Mouse (Mus musculus) layer of hippocampus, adult 9-10 months (tissue): Measurements from ENCODE around the gene Ipo13.

Source experiments
- DNase-seq: peaks from one replicate; pipeline ENCODE4 v3.0.0; 2022; ENCODE audit warnings: low spot score

Gene Ipo13

GRCm38 (mm10) chr4:117914031-117914430 lies 768 bp downstream of the Ipo13 start:
- no peak for DNase-seq

DNA sequence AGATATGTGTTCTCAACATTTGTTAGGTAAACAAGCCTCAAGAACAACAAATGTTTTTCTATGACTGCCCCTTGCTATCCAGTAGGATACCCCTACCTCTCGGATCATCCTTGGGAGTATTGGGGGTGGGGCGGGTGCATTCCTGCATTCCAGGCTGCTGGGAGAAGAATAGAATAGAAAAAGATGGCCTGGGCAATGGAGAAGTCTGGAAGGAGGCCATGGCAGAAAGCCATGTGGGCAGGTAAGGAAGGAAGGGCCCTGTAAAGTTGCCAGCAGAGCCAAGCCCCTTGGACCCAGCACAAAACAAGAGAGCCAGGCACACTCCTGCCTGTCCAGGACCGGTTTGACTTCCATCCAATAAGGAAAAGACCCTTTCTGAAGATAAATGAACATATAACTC lies 1.4 kb downstream of the Ipo13 start:
- no peak for DNase-seq

DNA sequence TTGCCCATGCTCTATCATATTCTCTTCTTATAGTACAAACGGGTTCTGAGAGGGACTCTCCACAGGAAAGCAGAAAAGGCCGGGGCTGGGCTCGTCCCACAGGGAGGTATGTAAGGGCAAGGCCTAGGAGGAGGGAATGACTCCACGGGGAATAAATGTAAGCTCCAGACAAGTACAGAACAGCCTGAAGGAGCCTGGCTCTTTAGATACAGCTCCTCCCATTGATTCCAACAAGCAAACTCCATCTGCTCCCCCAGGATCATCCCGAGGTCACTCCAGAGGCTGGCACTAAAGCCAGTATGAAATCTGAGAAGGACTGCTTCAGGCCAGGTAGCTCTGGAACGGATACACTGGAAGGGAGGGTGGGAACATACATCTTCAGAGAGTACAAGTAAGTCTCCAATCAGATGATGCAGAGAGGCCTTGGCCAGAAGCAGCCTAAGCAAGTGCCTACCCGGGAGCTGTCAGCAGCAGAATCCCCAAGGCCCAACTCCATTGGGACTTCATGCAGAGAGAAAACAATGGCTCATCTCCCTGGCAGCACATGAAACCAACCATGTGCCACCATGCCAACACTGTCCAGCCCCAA lies 2.0 kb downstream of the Ipo13 start:
- no peak for DNase-seq

DNA sequence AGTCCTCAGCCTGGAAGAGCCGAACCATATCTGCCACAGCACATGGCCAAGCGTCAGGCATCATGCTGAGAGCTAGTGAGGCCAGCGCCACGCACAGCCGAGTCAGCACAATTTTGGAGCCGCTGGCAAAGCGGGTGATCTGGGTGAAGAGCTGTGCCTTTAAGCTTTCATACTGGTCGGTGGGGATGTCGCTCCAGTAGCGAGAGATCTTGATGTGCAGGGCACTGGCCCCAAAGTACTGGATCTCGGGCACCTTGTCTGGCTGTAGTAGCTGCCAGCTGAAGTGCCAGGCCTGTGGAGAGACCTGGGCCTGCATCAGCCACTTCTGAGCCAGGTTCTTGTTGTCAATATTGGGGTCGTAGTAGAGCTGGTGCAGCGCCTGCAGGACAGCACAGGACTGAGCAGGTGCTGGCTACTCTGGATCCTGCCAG lies 2.7 kb downstream of the Ipo13 start:
- no peak for DNase-seq

GRCm38 (mm10) chr4:117908834-117909453 lies 5.9 kb downstream of the Ipo13 start:
- no peak for DNase-seq

GRCm38 (mm10) chr4:117906196-117906595 lies 8.6 kb downstream of the Ipo13 start:
- no peak for DNase-seq

GRCm38 (mm10) chr4:117904761-117905160 lies 10.0 kb downstream of the Ipo13 start:
- DNase-seq: no peak

DNA sequence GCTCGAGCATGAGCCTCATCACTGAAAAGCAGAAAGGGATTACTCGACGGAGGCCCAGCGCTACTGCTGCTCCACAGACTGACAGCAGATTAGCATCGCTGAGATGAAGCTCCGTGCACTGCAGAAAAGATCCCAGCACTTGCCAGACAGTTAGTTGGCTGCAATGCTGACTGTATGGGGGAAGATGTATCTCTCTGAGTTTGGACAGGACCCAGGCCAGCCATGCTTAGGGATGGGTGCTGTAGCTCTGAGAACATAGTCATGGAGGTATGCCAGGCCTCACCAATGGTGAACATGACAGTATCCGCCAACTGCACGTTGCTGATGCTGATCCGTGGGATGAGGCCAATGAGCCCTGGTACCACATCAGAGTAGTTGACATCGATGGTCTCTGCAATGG lies 10.7 kb downstream of the Ipo13 start:
- DNase-seq: no peak

- DNase-seq: no peak
Measured at GRCm38 (mm10) chr4:117898111-117898510, 16.7 kb downstream of the Ipo13 start.

DNA sequence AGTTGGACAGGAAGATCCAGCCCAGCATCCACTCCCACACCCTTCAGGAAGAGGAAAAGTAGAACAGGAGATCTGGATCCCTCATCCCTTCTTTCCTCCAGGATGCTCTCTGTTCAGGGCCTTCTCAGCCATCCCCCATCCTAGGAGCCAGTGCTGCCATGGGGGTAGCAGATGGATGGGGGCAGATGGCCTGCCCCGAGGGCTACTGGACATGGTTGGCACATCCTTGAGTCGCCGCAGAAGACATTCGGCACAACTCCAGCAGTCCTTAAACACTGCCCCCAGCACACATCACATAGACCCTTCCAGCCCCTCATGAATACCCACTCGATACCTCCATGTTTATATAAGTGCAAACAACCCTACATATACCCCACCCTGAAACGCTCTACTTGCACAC lies 18.8 kb downstream of the Ipo13 start:
- DNase-seq: no peak

DNA sequence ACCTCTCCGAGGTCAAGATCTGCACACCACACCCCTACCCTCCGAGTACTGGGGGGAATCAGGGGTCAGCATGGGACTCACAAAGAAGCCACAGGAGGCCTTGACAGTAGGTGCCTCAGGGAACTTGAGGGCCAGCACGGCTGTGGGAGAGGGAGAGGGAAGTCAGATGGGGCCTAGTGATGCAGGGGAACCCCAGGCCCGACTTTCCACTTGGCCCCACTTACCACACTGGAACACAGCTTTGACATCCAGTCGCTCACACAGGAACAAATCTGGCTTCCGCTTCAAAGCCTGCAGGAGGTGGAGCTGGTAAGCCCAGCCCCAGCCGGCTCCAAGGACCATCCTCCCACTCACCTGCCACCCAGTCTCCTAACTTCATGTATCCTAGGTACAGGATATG lies 19.5 kb downstream of the Ipo13 start:
- no peak for DNase-seq

GRCm38 (mm10) chr4:117894601-117895000 lies 20.2 kb downstream of the Ipo13 start:
- no peak for DNase-seq

DNA sequence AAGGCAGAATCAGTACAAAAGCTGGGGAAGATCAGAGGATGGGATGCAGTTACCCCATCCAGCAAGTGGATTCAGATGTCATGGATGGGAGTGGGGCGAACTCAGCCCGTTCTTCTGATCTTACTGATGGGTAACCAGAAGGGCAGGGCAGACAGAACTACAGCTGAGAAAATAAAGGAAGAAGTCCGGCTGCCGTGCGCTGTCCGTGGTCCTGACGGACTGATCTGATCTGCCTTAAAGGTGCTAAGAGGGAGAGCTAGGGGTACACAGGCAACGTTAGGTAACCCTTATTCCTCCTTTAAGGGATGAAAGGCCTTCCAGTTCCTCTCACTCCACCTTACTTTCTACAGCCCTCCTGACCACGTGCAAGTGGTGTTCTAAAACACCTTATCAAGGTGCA lies 21.4 kb downstream of the Ipo13 start:
- no peak for DNase-seq

DNA sequence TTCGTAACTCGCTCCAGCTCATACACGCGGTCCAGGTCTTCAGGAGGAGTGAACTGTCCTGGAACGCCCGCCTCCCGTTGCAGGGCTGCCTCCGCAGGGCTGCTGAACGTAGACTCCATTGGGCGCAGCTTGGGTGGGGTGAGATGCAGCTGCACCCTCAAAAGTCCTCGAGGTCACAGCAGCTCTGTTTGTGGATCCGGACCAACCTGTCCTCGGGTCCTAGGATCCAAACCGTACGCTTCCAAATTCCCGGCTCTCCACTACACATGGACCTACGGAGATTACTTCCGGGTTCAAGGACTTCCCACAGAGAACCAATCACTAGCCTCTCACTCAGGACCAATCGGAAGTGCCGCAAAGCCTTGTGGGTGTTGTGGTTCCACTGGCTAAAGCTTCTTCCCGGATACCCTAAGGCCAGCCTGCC lies 23.0 kb downstream of the Ipo13 start, which contains the start of gene Dph2:
Dph2 (minus strand) TSS at position 295 of the 424 bp plus-strand sequence.
- DNase-seq: peak; percentile 67

- DNase-seq: no peak
Measured at GRCm38 (mm10) chr4:117890750-117891149, 24.0 kb downstream of the Ipo13 start.

DNA sequence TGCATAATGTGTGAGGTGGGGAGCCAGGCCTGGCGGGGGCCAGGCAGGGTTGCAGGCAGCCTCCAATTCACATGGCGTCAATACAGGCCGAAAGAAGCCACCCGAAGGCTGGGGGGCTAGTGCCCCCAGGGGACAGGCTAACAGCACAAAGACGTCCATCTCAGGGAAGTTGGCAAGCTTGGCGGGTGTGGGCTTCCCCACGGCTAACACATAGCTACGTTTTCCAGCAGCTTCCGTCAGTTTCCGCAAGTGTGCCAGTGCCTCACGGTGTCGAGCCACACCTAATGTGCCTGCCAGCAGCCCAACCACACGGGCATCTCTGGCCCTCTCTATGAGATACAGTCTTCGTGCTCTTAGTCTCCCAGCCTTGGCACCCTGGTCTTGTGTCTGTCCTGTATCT lies 24.8 kb downstream of the Ipo13 start:
- DNase-seq: no peak

GRCm38 (mm10) chr4:117889471-117889870 lies 25.3 kb downstream of the Ipo13 start:
- DNase-seq: no peak

- DNase-seq: no peak
Measured at GRCm38 (mm10) chr4:117887920-117888319, 26.9 kb downstream of the Ipo13 start.

DNA sequence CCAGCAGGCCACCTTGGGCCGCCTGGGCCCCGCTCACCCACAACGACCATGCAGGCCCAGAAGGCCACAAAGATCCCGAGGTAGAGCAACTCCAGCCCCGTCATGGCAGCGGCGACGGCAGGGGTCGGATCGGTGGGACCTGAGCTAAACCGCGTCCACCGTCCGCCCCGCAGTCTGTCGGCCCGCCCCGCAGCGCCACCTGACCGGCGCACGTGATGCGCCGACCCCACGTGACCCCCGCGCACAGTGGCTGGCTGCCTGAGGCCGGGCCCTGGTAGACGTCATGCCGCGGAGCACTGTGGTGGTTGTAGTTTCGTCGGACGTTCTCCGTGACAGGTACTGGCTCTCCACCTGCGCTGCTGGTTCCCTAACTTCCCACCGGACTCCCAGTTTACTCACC lies 27.7 kb downstream of the Ipo13 start, which contains the start of gene Atp6v0b:
Atp6v0b (minus strand) TSS at position 201 of the 400 bp plus-strand sequence.
- DNase-seq: peak; percentile 80

DNA sequence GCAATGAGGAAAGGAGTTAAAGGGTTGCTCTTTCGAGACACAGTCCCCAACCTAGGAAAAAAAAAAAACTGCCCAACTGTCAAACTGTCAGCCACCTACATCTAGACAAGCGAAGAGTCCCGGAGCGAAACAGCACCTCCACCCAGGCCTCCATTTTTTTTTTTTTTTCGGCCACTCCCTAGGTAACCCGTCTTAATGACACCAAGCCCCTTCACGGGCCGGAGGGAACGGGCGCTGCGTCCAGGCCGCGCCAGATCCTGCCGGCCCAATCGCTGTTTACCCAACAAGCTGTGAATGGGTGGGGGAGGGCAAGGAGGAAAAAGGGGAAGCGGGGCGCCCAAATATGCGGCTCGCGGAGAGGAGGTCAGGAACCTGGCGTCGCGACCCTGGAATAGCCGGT lies 28.2 kb downstream of the Ipo13 start:
- DNase-seq: no peak

DNA sequence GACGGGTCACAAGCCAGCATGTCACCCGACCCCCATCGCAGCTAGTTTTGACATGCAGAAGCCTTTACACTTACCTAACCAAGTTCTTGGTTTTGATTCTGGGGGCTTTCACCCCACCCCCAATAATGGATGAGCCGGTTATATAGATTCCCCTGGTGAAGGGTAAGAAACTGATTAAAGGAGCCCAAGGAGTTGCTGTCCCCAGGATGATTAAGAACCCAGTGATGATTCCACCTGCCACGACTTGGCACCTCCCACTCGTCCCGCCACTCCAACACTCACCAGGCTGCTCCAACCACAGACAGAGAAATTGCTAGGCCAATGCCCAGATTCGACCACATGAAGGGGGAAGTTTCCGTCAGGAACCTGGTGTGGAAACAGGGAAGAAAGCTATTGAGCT lies 28.8 kb downstream of the Ipo13 start:
- DNase-seq: no peak

GRCm38 (mm10) chr4:117885093-117885492 lies 29.7 kb downstream of the Ipo13 start:
- DNase-seq: no peak

DNA sequence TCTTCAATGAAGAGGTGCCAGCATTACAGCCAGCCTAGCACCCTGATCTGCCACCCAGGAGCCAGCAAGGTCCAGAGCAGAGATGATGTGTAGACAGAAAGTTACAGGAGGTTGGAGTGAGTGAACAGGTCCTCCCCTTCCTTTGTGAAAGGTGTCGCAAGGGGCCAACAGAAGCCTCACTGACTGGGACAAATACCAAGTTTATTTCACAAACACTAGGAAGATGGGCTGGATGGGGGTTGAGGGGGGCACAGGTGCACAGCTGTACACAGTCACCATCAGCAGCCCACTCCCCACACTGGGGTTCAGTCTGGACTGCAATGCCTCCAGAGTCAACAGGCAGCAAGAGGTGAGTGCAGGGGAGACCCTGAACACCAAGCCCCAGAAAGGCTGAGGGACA lies 30.7 kb downstream of the Ipo13 start:
- DNase-seq: no peak
